Mouse (Mus musculus): ENCODE measurements around the gene Cops2. TPM values are rescaled to one million over a fixed set of nuclear protein-coding genes. Genes with fewer than 3 reads are reported as not detected.

The Cops2 gene
- polyA plus RNA-seq, 1 experiment from 2014 or later: 79.7 TPM

GRCm38 (mm10) chr2:125791485-125791885 is 67.5 kb downstream of the Cops2 start:
- no peak for ATAC-seq (ENCODE audit: low FRiP score, low read depth)
- 75% methylated on average over 7 of the region's 7 CpGs for WGBS
- Histone ChIP-seq H3K4me2 (replicated peaks) (no peak overlapping the region), H3K4me3 (no peak overlapping the region), H3K4me1 (no peaks in the 10 kb centered on the region), H3K36me3 (no peaks in the 10 kb centered on the region), H3K27ac (replicated peaks) (no peak overlapping the region), H3K9ac (replicated peaks) (no peak overlapping the region), H3K27me3 (no peaks in the 10 kb centered on the region), H3K9me3 (no peaks in the 10 kb centered on the region)

- no peaks in the 10 kb centered on the region for H3K36me3 ChIP-seq
- WGBS: 93% methylated on average over 4 of the region's 4 CpGs
- H3K9me3 ChIP-seq: no peaks in the 10 kb centered on the region
- H3K4me1 ChIP-seq: no peaks in the 10 kb centered on the region
- no peak overlapping the region for H3K4me2 ChIP-seq (replicated peaks)
- H3K27me3 ChIP-seq: no peaks in the 10 kb centered on the region
- H3K27ac ChIP-seq (replicated peaks): no peak overlapping the region
- H3K4me3 ChIP-seq: no peak overlapping the region
- ATAC-seq (ENCODE audit: low FRiP score, low read depth): no peak
- H3K9ac ChIP-seq (replicated peaks): no peak overlapping the region
These were observed 68.7 kb downstream of the Cops2 start for GRCm38 (mm10) chr2:125790242-125790641.

- Histone ChIP-seq H3K4me2 (replicated peaks) (no peak overlapping the region), H3K4me1 (no peaks in the 10 kb centered on the region), H3K9me3 (no peaks in the 10 kb centered on the region), H3K27me3 (0 out of 2 replicates have a peak, but pooled peaks cover 6% of the 10 kb centered on the region), H3K9ac (replicated peaks) (no peak overlapping the region), H3K4me3 (no peak overlapping the region), H3K27ac (replicated peaks) (no peak overlapping the region), H3K36me3 (no peaks in the 10 kb centered on the region)
- ATAC-seq (ENCODE audit: low FRiP score, low read depth): no peak
- 80% methylated on average over 5 of the region's 5 CpGs for WGBS
These were observed 69.7 kb downstream of the Cops2 start for GRCm38 (mm10) chr2:125789265-125789664.

- Histone ChIP-seq H3K27me3 (0 out of 2 replicates have a peak, but pooled peaks cover 6% of the 10 kb centered on the region), H3K4me2 (replicated peaks) (no peak overlapping the region), H3K4me1 (no peaks in the 10 kb centered on the region), H3K4me3 (no peak overlapping the region), H3K9me3 (no peaks in the 10 kb centered on the region), H3K9ac (replicated peaks) (no peak overlapping the region), H3K36me3 (no peaks in the 10 kb centered on the region), H3K27ac (replicated peaks) (no peak overlapping the region)
- ATAC-seq (ENCODE audit: low FRiP score, low read depth): no peak
- 87% methylated on average over 3 of the region's 3 CpGs for WGBS
These were observed 70.2 kb downstream of the Cops2 start for GRCm38 (mm10) chr2:125788785-125789184.

- Histone ChIP-seq H3K27ac (replicated peaks) (no peak overlapping the region), H3K4me1 (no peaks in the 10 kb centered on the region), H3K9me3 (no peaks in the 10 kb centered on the region), H3K36me3 (no peaks in the 10 kb centered on the region), H3K27me3 (0 out of 2 replicates have a peak, but pooled peaks cover 6% of the 10 kb centered on the region), H3K9ac (replicated peaks) (no peak overlapping the region), H3K4me3 (no peak overlapping the region), H3K4me2 (replicated peaks) (no peak overlapping the region)
- ATAC-seq (ENCODE audit: low FRiP score, low read depth): no peak
These were observed 70.6 kb downstream of the Cops2 start for GRCm38 (mm10) chr2:125788351-125788750.

- Histone ChIP-seq H3K4me2 (replicated peaks) (no peak overlapping the region), H3K9me3 (no peaks in the 10 kb centered on the region), H3K27ac (replicated peaks) (no peak overlapping the region), H3K4me3 (no peak overlapping the region), H3K36me3 (no peaks in the 10 kb centered on the region), H3K9ac (replicated peaks) (no peak overlapping the region), H3K27me3 (0 out of 2 replicates have a peak, but pooled peaks cover 6% of the 10 kb centered on the region), H3K4me1 (peaks cover 15% of the 10 kb centered on the region)
- ATAC-seq (ENCODE audit: low FRiP score, low read depth): no peak
- WGBS: 74% methylated on average over 4 of the region's 4 CpGs
These were observed 73.9 kb downstream of the Cops2 start for GRCm38 (mm10) chr2:125785021-125785420.

GRCm38 (mm10) chr2:125784392-125784791 is 74.5 kb downstream of the Cops2 start:
- 0 out of 2 replicates have a peak, but pooled peaks cover 6% of the 10 kb centered on the region for H3K27me3 ChIP-seq
- no peaks in the 10 kb centered on the region for H3K36me3 ChIP-seq
- no peak overlapping the region for H3K27ac ChIP-seq (replicated peaks)
- 73% methylated on average over 4 of the region's 4 CpGs for WGBS
- no peak overlapping the region for H3K4me2 ChIP-seq (replicated peaks)
- H3K9ac ChIP-seq (replicated peaks): no peak overlapping the region
- no peak overlapping the region for H3K4me3 ChIP-seq
- peaks cover 19% of the 10 kb centered on the region for H3K4me1 ChIP-seq
- no peak for ATAC-seq (ENCODE audit: low FRiP score, low read depth)
- H3K9me3 ChIP-seq: no peaks in the 10 kb centered on the region

- H3K27ac ChIP-seq (replicated peaks): no peak overlapping the region
- H3K36me3 ChIP-seq: no peaks in the 10 kb centered on the region
- H3K9me3 ChIP-seq: no peaks in the 10 kb centered on the region
- no peak overlapping the region for H3K4me2 ChIP-seq (replicated peaks)
- no peak overlapping the region for H3K4me3 ChIP-seq
- H3K27me3 ChIP-seq: 0 out of 2 replicates have a peak, but pooled peaks cover 6% of the 10 kb centered on the region
- no peak overlapping the region for H3K9ac ChIP-seq (replicated peaks)
- 68% methylated on average over 4 of the region's 4 CpGs for WGBS
- ATAC-seq (ENCODE audit: low FRiP score, low read depth): no peak
- peaks cover 19% of the 10 kb centered on the region for H3K4me1 ChIP-seq
These were observed 75.1 kb downstream of the Cops2 start for GRCm38 (mm10) chr2:125783868-125784267.

GRCm38 (mm10) chr2:125782719-125783109 is 76.2 kb downstream of the Cops2 start, which contains the start of gene Secisbp2l:
Gene Secisbp2l (minus strand): TSS chr2:125782870.
- H3K9ac ChIP-seq (replicated peaks): peak within 1 kb of the TSS; percentile 90
- H3K4me1 ChIP-seq: peaks cover 19% of the 10 kb centered on the region
- peak within 1 kb of the TSS; percentile 58 for H3K4me2 ChIP-seq (replicated peaks)
- H3K27me3 ChIP-seq: 0 out of 2 replicates have a peak, but pooled peaks cover 6% of the 10 kb centered on the region
- peak; percentile 97 for ATAC-seq (ENCODE audit: low FRiP score, low read depth)
- H3K4me3 ChIP-seq: peak within 1 kb of the TSS; percentile 93
- peak within 1 kb of the TSS; percentile 81 for H3K27ac ChIP-seq (replicated peaks)
- H3K9me3 ChIP-seq: no peaks in the 10 kb centered on the region
- 0% methylated on average over 26 of the region's 28 CpGs for WGBS
- H3K36me3 ChIP-seq: no peaks in the 10 kb centered on the region

GRCm38 (mm10) chr2:125781978-125782718 is 76.8 kb downstream of the Cops2 start:
- peak overlapping the region; percentile 81 for H3K27ac ChIP-seq (replicated peaks)
- H3K9me3 ChIP-seq: no peaks in the 10 kb centered on the region
- H3K4me2 ChIP-seq (replicated peaks): peak overlapping the region; percentile 58
- 4% methylated on average over 44 of the region's 44 CpGs for WGBS
- H3K36me3 ChIP-seq: no peaks in the 10 kb centered on the region
- 0 out of 2 replicates have a peak, but pooled peaks cover 6% of the 10 kb centered on the region for H3K27me3 ChIP-seq
- peaks cover 19% of the 10 kb centered on the region for H3K4me1 ChIP-seq
- H3K9ac ChIP-seq (replicated peaks): peak overlapping the region; percentile 90
- peak overlapping the region; percentile 93 for H3K4me3 ChIP-seq
- ATAC-seq (ENCODE audit: low FRiP score, low read depth): peak; percentile 28; the same call in 1 of the 2 replicates

GRCm38 (mm10) chr2:125781006-125781405 is 77.9 kb downstream of the Cops2 start:
- Histone ChIP-seq H3K36me3 (no peaks in the 10 kb centered on the region), H3K9ac (replicated peaks) (peak overlapping the region; percentile 90; the same call in 1 of the 2 replicates), H3K9me3 (no peaks in the 10 kb centered on the region), H3K27me3 (0 out of 2 replicates have a peak, but pooled peaks cover 6% of the 10 kb centered on the region), H3K4me3 (no peak overlapping the region), H3K4me2 (replicated peaks) (peak overlapping the region; percentile 58), H3K27ac (replicated peaks) (no peak overlapping the region), H3K4me1 (peaks cover 19% of the 10 kb centered on the region)
- no peak for ATAC-seq (ENCODE audit: low FRiP score, low read depth)
- 83% methylated on average over 2 of the region's 2 CpGs for WGBS
